Mouse (Mus musculus) small intestine, adult 2 months (tissue): ENCODE data around the gene Dnttip1.

Source experiments
- CTCF ChIP-seq: fragments of 200-500 bp; IDR thresholded peaks from 2 replicates; pipeline ENCODE4 v1.5.1; 2012; ENCODE audit warnings: low read depth, mild to moderate bottlenecking, control low read depth, inconsistent platforms, low read length, moderate library complexity, mixed read lengths; ENCODE audit not compliant: insufficient replicate concordance, insufficient read length; ENCODE audit errors: extremely low read depth
- POLR2A ChIP-seq: fragments of 200-500 bp; IDR thresholded peaks from 2 replicates; pipeline ENCODE4 v1.6.1; 2012; ENCODE audit warnings: low read depth, mild to moderate bottlenecking, control low read depth, inconsistent platforms, low read length, moderate library complexity

DNA sequence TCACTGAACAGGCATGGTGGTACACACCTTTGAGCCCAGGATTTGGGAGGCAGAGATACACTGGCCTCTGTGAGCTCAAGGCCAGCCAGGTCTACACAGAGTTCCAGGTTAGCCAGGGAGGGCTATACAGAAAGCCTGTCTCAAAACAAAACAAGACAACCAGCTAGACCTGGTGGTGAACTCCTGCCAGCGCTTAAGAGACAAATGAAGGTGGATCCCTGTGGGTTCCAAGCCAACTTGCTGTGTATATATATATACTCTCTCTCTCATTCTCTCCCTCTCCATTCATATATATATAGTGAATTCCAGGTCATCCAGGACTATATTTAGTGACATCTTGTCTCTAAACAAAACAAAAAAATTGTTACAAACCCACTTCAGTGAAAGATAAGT lies 58.1 kb downstream of the Dnttip1 start:
- TF ChIP-seq CTCF, result no peak
- no peak for TF ChIP-seq POLR2A
